Mouse (Mus musculus): ENCODE results near the gene Slc16a2. TPM values are rescaled to one million over a fixed set of nuclear protein-coding genes. Genes with fewer than 3 reads are reported as not detected.
"Not testable (repeated sequence)": the region's sequence is repeated elsewhere in the genome, so short reads cannot be mapped to it uniquely, and the experiment has no call there.

Slc16a2 gene
- polyA plus RNA-seq, 2 experiments, result 4.2 to 7.5 TPM

DNA sequence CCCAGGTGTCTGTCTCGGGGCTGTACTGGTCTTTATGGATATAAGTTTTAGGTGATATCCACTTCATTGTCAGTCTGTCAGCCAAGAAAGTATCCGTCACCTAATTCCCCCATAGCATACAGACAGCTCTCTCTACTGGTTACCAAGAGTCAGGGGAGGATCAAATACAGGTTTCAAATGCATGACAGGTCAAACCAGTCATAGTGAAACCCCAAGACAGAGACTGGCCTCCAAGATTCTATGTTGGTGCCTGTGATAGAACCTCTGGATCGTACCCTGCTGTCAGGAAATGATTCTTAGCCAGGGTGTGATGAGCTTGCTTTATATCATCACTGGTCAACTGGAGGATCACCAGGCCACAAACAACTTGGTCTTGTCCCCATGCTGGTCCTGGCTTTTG, 148.0 kb downstream of the Slc16a2 start:
- Histone ChIP-seq H3K4me3 (ENCODE audit: insufficient read depth in 1 of 2, low read depth in 2 of 2, low read length in 2 of 2) (no peak overlapping the region), H3K4me2 (ENCODE audit: low read depth) (no peak overlapping the region), H3K27ac (no peak overlapping the region), H3K4me1 (replicated peaks; ENCODE audit: control insufficient read depth in 2 of 2, insufficient read depth in 2 of 2, low read length in 1 of 2) (no peaks in the 10 kb centered on the region), H3K36me3 (replicated peaks; ENCODE audit: control insufficient read depth, insufficient read depth, low read depth) (no peaks in the 10 kb centered on the region), H3K9me3 (ENCODE audit: control insufficient read depth, low read length) (no peaks in the 10 kb centered on the region), H3K9ac (replicated peaks) (no peak overlapping the region), H3K27me3 (ENCODE audit: control insufficient read depth, insufficient read depth, low read length) (no peaks in the 10 kb centered on the region; the same call in 1 of the 2 replicates)
- DNase-seq (ENCODE audit: low read depth in 3 of 3, low spot score in 3 of 3) (no peak), ATAC-seq (ENCODE audit: insufficient read depth) (no peak)
- 46% methylated on average over 3 of the region's 3 CpGs for WGBS (ENCODE audit: insufficient replicate concordance)
- no peak for TF ChIP-seq CTCF (IDR thresholded peaks at IDR 0.05; ENCODE audit: low read depth)
- TF ChIP-seq EP300 (IDR thresholded peaks at IDR 0.05; ENCODE audit: low read depth), result no peak

DNA sequence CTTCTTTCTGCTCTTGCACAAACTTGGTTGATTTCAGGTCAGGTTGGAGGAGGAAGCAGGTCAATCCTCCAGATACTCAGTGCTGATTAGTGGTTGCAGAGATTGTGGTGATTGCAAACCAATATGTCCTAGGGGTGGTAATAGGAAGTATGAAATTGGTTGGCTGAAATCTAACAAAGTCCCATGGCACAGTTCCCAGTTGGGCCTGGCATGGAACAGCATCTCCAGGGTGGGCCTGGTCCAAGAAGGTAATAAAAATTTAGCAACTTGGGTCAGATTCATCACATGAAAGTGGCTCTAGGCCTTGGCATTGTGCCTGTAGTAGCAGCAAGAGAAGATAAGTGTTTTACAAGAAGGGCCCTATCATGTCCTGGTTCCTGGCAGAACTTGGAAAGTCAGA, 151.5 kb downstream of the Slc16a2 start:
- Histone ChIP-seq H3K4me3 (ENCODE audit: insufficient read depth in 1 of 2, low read depth in 2 of 2, low read length in 2 of 2) (no peak overlapping the region), H3K27me3 (ENCODE audit: control insufficient read depth, insufficient read depth, low read length) (no peaks in the 10 kb centered on the region; the same call in 1 of the 2 replicates), H3K4me1 (replicated peaks; ENCODE audit: control insufficient read depth in 2 of 2, insufficient read depth in 2 of 2, low read length in 1 of 2) (no peaks in the 10 kb centered on the region), H3K4me2 (ENCODE audit: low read depth) (no peak overlapping the region), H3K9me3 (ENCODE audit: control insufficient read depth, low read length) (no peaks in the 10 kb centered on the region), H3K36me3 (replicated peaks; ENCODE audit: control insufficient read depth, insufficient read depth, low read depth) (no peaks in the 10 kb centered on the region), H3K9ac (replicated peaks) (no peak overlapping the region), H3K27ac (no peak overlapping the region)
- TF ChIP-seq EP300 (IDR thresholded peaks at IDR 0.05; ENCODE audit: low read depth), result no peak
- no peak for TF ChIP-seq CTCF (IDR thresholded peaks at IDR 0.05; ENCODE audit: low read depth)
- ATAC-seq (ENCODE audit: insufficient read depth) (no peak), DNase-seq (ENCODE audit: low read depth in 3 of 3, low spot score in 3 of 3) (no peak)

DNA sequence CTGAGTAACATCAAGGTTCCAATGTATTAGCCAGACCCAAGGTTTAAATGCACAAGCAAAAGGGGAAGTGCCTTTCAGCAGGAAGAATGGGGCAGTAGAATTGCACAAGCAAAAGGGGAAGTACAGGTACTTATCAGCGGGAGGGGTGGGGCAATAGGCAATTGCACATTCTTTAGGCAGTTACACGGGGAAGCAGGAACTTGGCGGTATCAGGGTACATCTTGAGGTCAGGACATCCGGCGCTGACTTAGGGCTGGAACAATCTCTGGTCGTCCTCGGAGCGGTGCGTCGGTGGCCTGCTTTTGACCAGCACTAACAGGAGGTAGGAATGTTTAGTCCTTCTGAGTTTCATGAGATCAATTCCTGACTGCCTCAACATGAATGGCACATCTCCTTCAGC, 157.3 kb downstream of the Slc16a2 start:
- H3K36me3 ChIP-seq (replicated peaks; ENCODE audit: control insufficient read depth, insufficient read depth, low read depth); DNase-seq (ENCODE audit: low read depth in 3 of 3, low spot score in 3 of 3); H3K9me3 ChIP-seq (ENCODE audit: control insufficient read depth, low read length); H3K27ac ChIP-seq; H3K9ac ChIP-seq (replicated peaks); H3K27me3 ChIP-seq (ENCODE audit: control insufficient read depth, insufficient read depth, low read length); ATAC-seq (ENCODE audit: insufficient read depth); H3K4me1 ChIP-seq (replicated peaks; ENCODE audit: control insufficient read depth in 2 of 2, insufficient read depth in 2 of 2, low read length in 1 of 2); H3K4me2 ChIP-seq (ENCODE audit: low read depth); H3K4me3 ChIP-seq (ENCODE audit: insufficient read depth in 1 of 2, low read depth in 2 of 2, low read length in 2 of 2): not testable (repeated sequence)
- 57% methylated on average over 10 of the region's 10 CpGs for WGBS (ENCODE audit: insufficient replicate concordance)

DNA sequence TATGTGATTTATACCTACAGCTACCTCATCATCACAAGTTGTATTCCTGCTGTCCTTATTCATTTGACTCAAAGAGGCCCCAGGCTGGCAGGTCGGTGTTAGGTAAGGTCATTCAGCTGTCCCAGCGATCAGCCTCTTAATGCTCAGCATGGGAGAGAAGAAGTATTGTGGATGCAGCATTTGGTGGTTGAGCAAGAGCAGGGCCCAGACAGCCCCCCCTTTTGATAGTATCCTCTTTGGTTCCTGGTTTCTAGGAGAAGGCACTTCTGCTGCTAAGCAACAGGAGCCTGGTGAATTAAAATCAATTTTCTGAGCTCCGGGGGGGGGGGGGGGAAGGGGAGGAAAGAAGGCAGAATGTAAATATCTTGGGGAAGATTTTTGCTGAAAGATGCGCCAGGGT, 162.8 kb downstream of the Slc16a2 start:
- Histone ChIP-seq H3K27ac (no peak overlapping the region), H3K9me3 (ENCODE audit: control insufficient read depth, low read length) (no peaks in the 10 kb centered on the region; the same call in 1 of the 2 replicates), H3K9ac (replicated peaks) (no peak overlapping the region), H3K4me2 (ENCODE audit: low read depth) (no peak overlapping the region), H3K4me1 (replicated peaks; ENCODE audit: control insufficient read depth in 2 of 2, insufficient read depth in 2 of 2, low read length in 1 of 2) (no peaks in the 10 kb centered on the region), H3K36me3 (replicated peaks; ENCODE audit: control insufficient read depth, insufficient read depth, low read depth) (no peaks in the 10 kb centered on the region), H3K27me3 (ENCODE audit: control insufficient read depth, insufficient read depth, low read length) (no peaks in the 10 kb centered on the region), H3K4me3 (ENCODE audit: insufficient read depth in 1 of 2, low read depth in 2 of 2, low read length in 2 of 2) (no peak overlapping the region)
- 51% methylated on average over 3 of the region's 4 CpGs for WGBS (ENCODE audit: insufficient replicate concordance)
- TF ChIP-seq CTCF (IDR thresholded peaks at IDR 0.05; ENCODE audit: low read depth), result no peak
- no peak for TF ChIP-seq EP300 (IDR thresholded peaks at IDR 0.05; ENCODE audit: low read depth)
- no peak for ATAC-seq (ENCODE audit: insufficient read depth)
- DNase-seq (ENCODE audit: low read depth in 3 of 3, low spot score in 3 of 3), result no peak

DNA sequence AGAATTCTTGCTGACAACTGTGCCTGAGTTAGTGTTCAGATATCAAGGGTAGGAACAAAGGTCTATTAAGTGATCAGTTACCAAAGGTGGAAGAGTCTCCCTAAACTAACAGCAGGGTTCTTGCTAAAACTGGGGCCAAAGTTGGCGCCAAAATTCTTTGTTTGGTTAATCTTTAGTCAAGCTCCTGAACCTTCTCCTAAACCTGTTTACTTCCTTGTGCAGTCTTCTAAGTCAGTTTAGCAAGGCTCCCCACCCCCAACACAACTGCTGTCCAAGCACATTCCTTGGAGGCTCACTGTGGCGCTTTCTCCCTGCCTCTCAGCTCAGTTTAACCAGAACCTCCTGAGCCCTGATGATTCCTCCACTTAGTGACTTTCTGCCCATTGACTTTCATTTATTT, 168.8 kb downstream of the Slc16a2 start:
- Histone ChIP-seq H3K9me3 (ENCODE audit: control insufficient read depth, low read length) (no peaks in the 10 kb centered on the region), H3K4me1 (replicated peaks; ENCODE audit: control insufficient read depth in 2 of 2, insufficient read depth in 2 of 2, low read length in 1 of 2) (no peaks in the 10 kb centered on the region), H3K4me2 (ENCODE audit: low read depth) (no peak overlapping the region), H3K9ac (replicated peaks) (no peak overlapping the region), H3K27ac (no peak overlapping the region), H3K36me3 (replicated peaks; ENCODE audit: control insufficient read depth, insufficient read depth, low read depth) (no peaks in the 10 kb centered on the region), H3K4me3 (ENCODE audit: insufficient read depth in 1 of 2, low read depth in 2 of 2, low read length in 2 of 2) (no peak overlapping the region), H3K27me3 (ENCODE audit: control insufficient read depth, insufficient read depth, low read length) (no peaks in the 10 kb centered on the region)
- 49% methylated on average over 2 of the region's 2 CpGs for WGBS (ENCODE audit: insufficient replicate concordance)
- TF ChIP-seq CTCF (IDR thresholded peaks at IDR 0.05; ENCODE audit: low read depth), result no peak
- no peak for TF ChIP-seq EP300 (IDR thresholded peaks at IDR 0.05; ENCODE audit: low read depth)
- ATAC-seq (ENCODE audit: insufficient read depth), result no peak
- no peak for DNase-seq (ENCODE audit: low read depth in 3 of 3, low spot score in 3 of 3)

DNA sequence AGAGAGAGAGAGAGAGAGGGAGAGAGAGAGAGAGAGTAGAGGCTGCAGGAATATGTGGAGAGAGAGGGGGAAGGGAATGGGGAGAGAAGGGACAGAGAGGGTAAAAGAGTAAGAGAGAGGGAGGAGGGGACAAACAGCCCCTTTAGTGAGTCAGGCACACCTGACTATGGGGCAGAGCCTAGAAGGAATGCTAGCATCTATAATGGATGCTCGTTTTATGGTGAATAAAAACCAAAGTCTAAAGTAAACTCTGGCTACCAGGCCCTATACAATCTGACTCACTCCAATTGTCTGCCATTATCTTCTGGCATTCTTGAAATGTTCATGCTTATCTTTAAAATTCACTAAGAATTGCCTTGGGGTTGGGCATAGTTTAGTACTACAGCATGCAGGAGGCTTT, 169.7 kb downstream of the Slc16a2 start:
- Histone ChIP-seq H3K36me3 (replicated peaks; ENCODE audit: control insufficient read depth, insufficient read depth, low read depth) (no peaks in the 10 kb centered on the region), H3K9ac (replicated peaks) (no peak overlapping the region), H3K4me3 (ENCODE audit: insufficient read depth in 1 of 2, low read depth in 2 of 2, low read length in 2 of 2) (no peak overlapping the region), H3K9me3 (ENCODE audit: control insufficient read depth, low read length) (no peaks in the 10 kb centered on the region), H3K4me2 (ENCODE audit: low read depth) (no peak overlapping the region), H3K4me1 (replicated peaks; ENCODE audit: control insufficient read depth in 2 of 2, insufficient read depth in 2 of 2, low read length in 1 of 2) (no peaks in the 10 kb centered on the region), H3K27me3 (ENCODE audit: control insufficient read depth, insufficient read depth, low read length) (no peaks in the 10 kb centered on the region), H3K27ac (no peak overlapping the region)
- no peak for DNase-seq (ENCODE audit: low read depth in 3 of 3, low spot score in 3 of 3)
- no peak for TF ChIP-seq EP300 (IDR thresholded peaks at IDR 0.05; ENCODE audit: low read depth)
- TF ChIP-seq CTCF (IDR thresholded peaks at IDR 0.05; ENCODE audit: low read depth), result no peak
- ATAC-seq (ENCODE audit: insufficient read depth), result no peak
- 50% methylated on average over 1 of the region's 1 CpGs for WGBS (ENCODE audit: insufficient replicate concordance)

Other genes with a start within 250 kb of the Slc16a2 start
- not detected in 2 replicates for gene Zcchc13, start 191.4 kb downstream of the Slc16a2 start, polyA plus RNA-seq (2012; rRNA removed)
- gene Zcchc13, start 191.4 kb downstream of the Slc16a2 start, polyA plus RNA-seq (2014; fragmentation: Nextera tagmentation; extraction: Ambion mirVana), result not detected in 2 replicates
- 4.3 and 6.3 TPM in 2 replicates for gene Rlim, start 159.3 kb upstream of the Slc16a2 start, polyA plus RNA-seq (2012; rRNA removed)
- 9.0 and 9.1 TPM in 2 replicates for gene Rlim, start 159.3 kb upstream of the Slc16a2 start, polyA plus RNA-seq (2014; fragmentation: Nextera tagmentation; extraction: Ambion mirVana)

All from liver, embryonic 14.5 days (tissue).